Mouse (Mus musculus) stomach, embryonic 16.5 days (tissue): ENCODE data around the gene Scgb1a1. TPM values are rescaled to one million over a fixed set of nuclear protein-coding genes. Genes with fewer than 3 reads are reported as not detected.

Source experiments
- ATAC-seq: fragments of 200-750 bp; cut with Nextera tagmentation; 2 replicates; pipeline ENCODE4 v1.8.0; 2017; ENCODE audit warnings: moderate number of reproducible peaks, moderate TSS enrichment; ENCODE audit not compliant: insufficient read depth, low FRiP score
- H3K27ac ChIP-seq: fragments of 300-500 bp; sonication (generic); 2 replicates; pipeline ENCODE4 v1.5.1; 2014; ENCODE audit warnings: low read length
- H3K27me3 ChIP-seq: fragments of 300-500 bp; sonication (generic); 2 replicates; pipeline ENCODE4 v1.6.1; 2014; ENCODE audit warnings: low read length, control low read depth, mixed read lengths; ENCODE audit not compliant: control insufficient read depth, insufficient read depth
- H3K36me3 ChIP-seq: fragments of 300-500 bp; sonication (generic); 2 replicates; pipeline ENCODE4 v1.6.1; 2014; ENCODE audit warnings: low read length; ENCODE audit not compliant: control insufficient read depth, insufficient read depth
- H3K4me1 ChIP-seq: fragments of 300-500 bp; sonication (generic); 2 replicates; pipeline ENCODE4 v1.6.1; 2014; ENCODE audit warnings: low read length, control low read depth, mixed read lengths; ENCODE audit not compliant: control insufficient read depth, insufficient read depth
- H3K4me2 ChIP-seq: fragments of 300-500 bp; sonication (generic); 2 replicates; pipeline ENCODE4 v1.6.1; 2014; ENCODE audit warnings: low read depth, low read length, mixed read lengths
- H3K4me3 ChIP-seq: fragments of 300-500 bp; sonication (generic); replicated peaks from 2 replicates; pipeline ENCODE4 v1.5.1; 2014; ENCODE audit warnings: mild to moderate bottlenecking, low read length
- H3K9ac ChIP-seq: fragments of 300-500 bp; sonication (generic); 2 replicates; pipeline ENCODE4 v1.6.1; 2014; ENCODE audit warnings: low read length
- H3K9me3 ChIP-seq: fragments of 300-500 bp; sonication (generic); replicated peaks from 2 replicates; pipeline ENCODE4 v1.6.1; 2016; ENCODE audit warnings: low read length, control low read depth; ENCODE audit not compliant: control insufficient read depth
- WGBS: fragments of 180-500 bp; shearing (Covaris S2); extraction: QIAGEN DNeasy Blood & Tissue Kit; methylation state at CpG from one replicate; pipeline ENCODE4 v1.1.7; 2014; 5-methylcytosine and 5-hydroxymethylcytosine counted together
- polyA plus RNA-seq: library from polyadenylated mRNA; unstranded; fragments of >200 nt; fragmentation: Nextera tagmentation; extraction: Ambion mirVana; gene quantifications from 2 replicates; pipeline ENCODE4 v1.2.1, GENCODE M21; 2015

The Scgb1a1 gene
- polyA plus RNA-seq, 1 experiment from 2014 or later = 0.75 TPM

GRCm38 (mm10) chr19:9063831-9064230 lies 23.9 kb downstream of the Scgb1a1 start:
- H3K36me3 ChIP-seq = no peaks in the 10 kb centered on the region
- no peaks in the 10 kb centered on the region for H3K27me3 ChIP-seq
- no peak overlapping the region for H3K4me3 ChIP-seq
- no peak for ATAC-seq
- H3K27ac ChIP-seq = no peak overlapping the region
- H3K9me3 ChIP-seq = no peaks in the 10 kb centered on the region
- WGBS = 86% methylated on average over 3 of the region's 3 CpGs
- no peak overlapping the region for H3K4me2 ChIP-seq
- H3K4me1 ChIP-seq = peaks cover 17% of the 10 kb centered on the region
- no peak overlapping the region for H3K9ac ChIP-seq

- Histone ChIP-seq H3K27ac (no peak overlapping the region), H3K4me3 (no peak overlapping the region), H3K9me3 (no peaks in the 10 kb centered on the region), H3K4me2 (no peak overlapping the region), H3K4me1 (peaks cover 15% of the 10 kb centered on the region), H3K9ac (no peak overlapping the region), H3K27me3 (no peaks in the 10 kb centered on the region), H3K36me3 (no peaks in the 10 kb centered on the region)
- 68% methylated on average over 2 of the region's 2 CpGs for WGBS
- no peak for ATAC-seq
Measured at GRCm38 (mm10) chr19:9062822-9063221, 24.9 kb downstream of the Scgb1a1 start.

- H3K4me2 ChIP-seq = no peak overlapping the region
- H3K9me3 ChIP-seq = no peaks in the 10 kb centered on the region
- H3K27me3 ChIP-seq = no peaks in the 10 kb centered on the region
- peaks cover 9% of the 10 kb centered on the region for H3K4me1 ChIP-seq
- no peak overlapping the region for H3K9ac ChIP-seq
- WGBS = 88% methylated on average over 8 of the region's 8 CpGs
- no peaks in the 10 kb centered on the region for H3K36me3 ChIP-seq
- ATAC-seq = no peak
- no peak overlapping the region for H3K27ac ChIP-seq
- H3K4me3 ChIP-seq = no peak overlapping the region
Measured at GRCm38 (mm10) chr19:9061221-9061893, 26.4 kb downstream of the Scgb1a1 start.

- no peaks in the 10 kb centered on the region for H3K9me3 ChIP-seq
- ATAC-seq = no peak
- H3K4me1 ChIP-seq = no peaks in the 10 kb centered on the region
- 67% methylated on average over 4 of the region's 4 CpGs for WGBS
- no peaks in the 10 kb centered on the region for H3K27me3 ChIP-seq
- no peak overlapping the region for H3K4me2 ChIP-seq
- H3K9ac ChIP-seq = no peak overlapping the region
- H3K4me3 ChIP-seq = no peak overlapping the region
- no peaks in the 10 kb centered on the region for H3K36me3 ChIP-seq
- no peak overlapping the region for H3K27ac ChIP-seq
Measured at GRCm38 (mm10) chr19:9060103-9060502, 27.7 kb downstream of the Scgb1a1 start.

- no peaks in the 10 kb centered on the region for H3K4me1 ChIP-seq
- H3K4me3 ChIP-seq = no peak overlapping the region
- H3K36me3 ChIP-seq = no peaks in the 10 kb centered on the region
- ATAC-seq = no peak
- no peaks in the 10 kb centered on the region for H3K9me3 ChIP-seq
- WGBS = 69% methylated on average over 7 of the region's 7 CpGs
- no peak overlapping the region for H3K9ac ChIP-seq
- H3K27ac ChIP-seq = no peak overlapping the region
- H3K27me3 ChIP-seq = no peaks in the 10 kb centered on the region
- H3K4me2 ChIP-seq = no peak overlapping the region
Measured at GRCm38 (mm10) chr19:9059391-9059790, 28.4 kb downstream of the Scgb1a1 start.

GRCm38 (mm10) chr19:9058944-9059343 lies 28.8 kb downstream of the Scgb1a1 start:
- no peak overlapping the region for H3K4me3 ChIP-seq
- no peak overlapping the region for H3K27ac ChIP-seq
- no peak for ATAC-seq
- no peak overlapping the region for H3K4me2 ChIP-seq
- H3K9ac ChIP-seq = no peak overlapping the region
- H3K4me1 ChIP-seq = no peaks in the 10 kb centered on the region
- no peaks in the 10 kb centered on the region for H3K36me3 ChIP-seq
- H3K27me3 ChIP-seq = no peaks in the 10 kb centered on the region
- H3K9me3 ChIP-seq = no peaks in the 10 kb centered on the region
- 69% methylated on average over 4 of the region's 4 CpGs for WGBS

- Histone ChIP-seq H3K27ac (no peak overlapping the region), H3K36me3 (no peaks in the 10 kb centered on the region), H3K9ac (no peak overlapping the region), H3K9me3 (no peaks in the 10 kb centered on the region), H3K4me1 (peaks cover 2% of the 10 kb centered on the region; the same call in 1 of the 2 replicates), H3K4me2 (no peak overlapping the region), H3K27me3 (no peaks in the 10 kb centered on the region), H3K4me3 (no peak overlapping the region)
- WGBS = 67% methylated on average over 1 of the region's 1 CpGs
- ATAC-seq = no peak
Measured at GRCm38 (mm10) chr19:9058331-9058884, 29.4 kb downstream of the Scgb1a1 start.

GRCm38 (mm10) chr19:9057679-9058078 lies 30.1 kb downstream of the Scgb1a1 start:
- Histone ChIP-seq H3K27ac (no peak overlapping the region), H3K36me3 (no peaks in the 10 kb centered on the region), H3K4me1 (peaks cover 9% of the 10 kb centered on the region; the same call in 1 of the 2 replicates), H3K4me2 (no peak overlapping the region), H3K27me3 (no peaks in the 10 kb centered on the region), H3K4me3 (no peak overlapping the region), H3K9me3 (no peaks in the 10 kb centered on the region), H3K9ac (no peak overlapping the region)
- ATAC-seq = no peak

GRCm38 (mm10) chr19:9055703-9056355 lies 31.9 kb downstream of the Scgb1a1 start:
- Histone ChIP-seq H3K9ac (no peak overlapping the region), H3K27me3 (no peaks in the 10 kb centered on the region), H3K36me3 (no peaks in the 10 kb centered on the region), H3K4me1 (peaks cover 11% of the 10 kb centered on the region; the same call in 1 of the 2 replicates), H3K9me3 (no peaks in the 10 kb centered on the region), H3K4me2 (no peak overlapping the region), H3K4me3 (no peak overlapping the region), H3K27ac (no peak overlapping the region)
- ATAC-seq = no peak
- 82% methylated on average over 4 of the region's 4 CpGs for WGBS
